In the genomic region with DNA sequence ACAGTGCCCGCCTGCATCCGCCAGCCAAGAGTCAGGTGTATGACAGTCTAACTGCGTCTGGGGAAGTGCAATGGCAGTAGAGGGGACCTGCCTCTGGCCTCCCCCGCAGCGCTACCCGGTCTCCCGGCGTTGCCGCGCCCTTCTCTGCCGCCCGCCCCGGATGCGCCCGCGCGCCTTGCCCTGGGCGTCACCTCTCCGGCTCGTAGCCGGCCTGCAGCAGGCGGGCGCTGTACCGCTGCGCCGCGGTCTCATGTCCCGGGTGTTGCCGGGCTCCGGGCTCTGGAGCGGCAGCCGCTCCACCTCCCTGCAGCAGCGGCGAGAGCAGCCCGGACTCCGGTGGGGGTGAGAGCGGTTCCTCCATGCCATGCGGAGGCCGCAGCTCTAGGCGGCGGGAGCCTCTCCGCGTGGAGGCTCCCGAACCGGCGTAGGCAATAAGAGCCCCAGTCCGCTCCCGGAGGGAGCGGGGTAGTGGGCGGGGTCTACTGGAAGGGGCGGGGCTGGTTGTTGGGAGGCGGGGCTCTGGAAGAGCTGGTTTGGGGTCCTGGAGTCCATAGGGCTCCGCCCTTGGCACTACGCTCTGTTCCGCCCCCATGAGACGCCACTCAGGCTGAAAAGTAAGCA, we compare ENCODE assay signal across 8 mouse cellular contexts. TPM values are rescaled to one million over a fixed set of nuclear protein-coding genes. Genes with fewer than 3 reads are reported as not detected.
A peak's percentile ranks its signal among the peaks of the same experiment; 100 is the strongest.
DNase-seq lines count a peak whose midpoint lies in the region; ATAC-seq and TF ChIP-seq lines count a peak whose summit lies in the region.

A gene (minus strand): TSS at position 484 of the 621 bp plus-strand sequence.

- TF ChIP-seq POLR2A in kidney, adult 2 months (IDR thresholded peaks at IDR 0.05; ENCODE audit: low read depth, low read length) = no peak

- H3K9ac ChIP-seq in stomach, embryonic 14.5 days (replicated peaks; ENCODE audit: low read depth, low read length) = peak within 1 kb of the TSS; percentile 48

- peak; percentile 84 for ATAC-seq in stomach, embryonic 14.5 days (ENCODE audit: insufficient number of reproducible peaks, insufficient read depth, low FRiP score, low read depth)

- H3K4me2 ChIP-seq in stomach, embryonic 14.5 days (replicated peaks; ENCODE audit: low read depth, low read length) = peak within 1 kb of the TSS; percentile 100

- no peak within 1 kb of the TSS for H3K27ac ChIP-seq in kidney, adult 2 months (ENCODE audit: insufficient read depth, low read depth, low read length)
- H3K27ac ChIP-seq in stomach, embryonic 14.5 days (ENCODE audit: low read length) = peak within 1 kb of the TSS; percentile 15; the same call in 1 of the 2 replicates

- no peaks in the 10 kb centered on the region for H3K27me3 ChIP-seq in kidney, adult 2 months (replicated peaks; ENCODE audit: control insufficient read depth, insufficient read depth, low read length)
- H3K27me3 ChIP-seq in stomach, embryonic 14.5 days (ENCODE audit: control insufficient read depth, insufficient read depth, low read length) = no peaks in the 10 kb centered on the region

- peak within 1 kb of the TSS; percentile 69 for H3K4me3 ChIP-seq in kidney, adult 2 months (ENCODE audit: insufficient read depth, low read depth, low read length)
- H3K4me3 ChIP-seq in stomach, embryonic 14.5 days (ENCODE audit: low read depth, low read length) = peak within 1 kb of the TSS; percentile 69

- peak; percentile 63 to 76 for DNase-seq in urinary bladder, adult 18-20 months (ENCODE audit: low spot score in 2 of 2)
- DNase-seq in urinary bladder, postnatal 10 days (ENCODE audit: low spot score) = no peak
- DNase-seq in embryo, embryonic 11 days = peak; percentile 87
- DNase-seq in heart, adult 18-20 months = peak; percentile 88 to 90
- DNase-seq in kidney, adult 2 months = peak; percentile 81
- DNase-seq in liver = peak; percentile 86
- DNase-seq in monocyte, adult 2 months (ENCODE audit: low read depth in 1 of 2, low spot score in 2 of 2) = peak; percentile 24 to 47

- no peaks in the 10 kb centered on the region for H3K36me3 ChIP-seq in kidney, adult 2 months (ENCODE audit: control insufficient read depth, insufficient read depth, low read length)
- H3K36me3 ChIP-seq in stomach, embryonic 14.5 days (ENCODE audit: control insufficient read depth, insufficient read depth, low read length) = no peaks in the 10 kb centered on the region

- H3K4me1 ChIP-seq in kidney, adult 2 months (ENCODE audit: control insufficient read depth, insufficient read depth, low read length) = no peaks in the 10 kb centered on the region
- peaks cover 18% of the 10 kb centered on the region for H3K4me1 ChIP-seq in stomach, embryonic 14.5 days (ENCODE audit: control insufficient read depth, insufficient read depth, low read length)

- H3K9me3 ChIP-seq in stomach, embryonic 14.5 days (ENCODE audit: control insufficient read depth, low read depth, low read length) = no peaks in the 10 kb centered on the region

- under 1% methylated on average over 56 of the region's 56 CpGs for WGBS in kidney, adult 2 months
- WGBS in stomach, embryonic 14.5 days = under 1% methylated on average over 51 of the region's 56 CpGs

- no peak for TF ChIP-seq CTCF in kidney, adult 2 months (conservative IDR thresholded peaks at IDR 0.05; ENCODE audit: insufficient read depth, insufficient read length, low read depth, low read length)

RNA-seq across cellular contexts. Expression of the gene that starts here (rescaled TPM):
- total RNA-seq in heart, adult 18-20 months (2021) = 10 to 100 TPM; 18.8 to 19.6 TPM
- 16.8 and 17.7 TPM in 2 replicates for polyA plus RNA-seq in kidney, adult 2 months (2012; rRNA removed)
- 36.1 and 41.7 TPM in 2 replicates for polyA plus RNA-seq in stomach, embryonic 14.5 days (2014; fragmentation: Nextera tagmentation; extraction: Ambion mirVana)
